Mouse (Mus musculus) liver, postnatal 0 days (tissue): Measurements from ENCODE around the gene Grhl3.

Experiments
- CTCF ChIP-seq: sonication (generic); IDR thresholded peaks from 2 replicates; pipeline ENCODE4 v1.5.1; 2016; ENCODE audit warnings: antibody characterized with exemption, low read depth
- EP300 ChIP-seq: IDR thresholded peaks from 2 replicates; pipeline ENCODE4 v1.6.1; 2016; ENCODE audit warnings: antibody characterized with exemption, low read depth, mild to moderate bottlenecking

DNA sequence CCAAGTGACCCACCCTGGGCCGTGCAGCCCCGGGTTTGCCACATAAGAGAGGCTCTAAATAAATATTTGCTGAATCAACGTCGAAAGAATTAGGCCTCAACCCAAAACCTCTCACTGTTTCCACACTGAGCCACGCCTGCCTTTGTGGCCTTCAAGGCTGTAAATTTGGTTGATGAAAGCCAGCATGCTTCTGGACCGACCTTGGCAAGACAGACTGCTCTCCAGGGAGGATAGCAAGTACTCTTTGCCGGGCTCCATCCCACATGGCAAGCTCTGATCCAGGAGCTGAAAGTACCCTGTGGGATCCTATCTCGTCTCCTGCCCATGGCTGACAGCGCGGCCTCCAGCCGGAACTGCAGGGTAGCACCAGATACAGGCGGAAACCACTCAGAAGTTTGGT is 63.9 kb downstream of the Grhl3 start:
- TF ChIP-seq CTCF = no peak
- TF ChIP-seq EP300 = no peak
